Mouse (Mus musculus) myocyte (in vitro differentiated cells): Measurements from ENCODE around the gene Cpn2.

ENCODE experiments used
- CEBPB ChIP-seq: IDR thresholded peaks from 2 replicates; pipeline ENCODE4 v1.6.1; 2011; ENCODE audit warnings: mild to moderate bottlenecking, moderate library complexity; ENCODE audit not compliant: poor library complexity, insufficient read depth, severe bottlenecking
- E2F4 ChIP-seq: IDR thresholded peaks from one replicate; pipeline ENCODE4 v1.6.1; 2011; ENCODE audit warnings: mild to moderate bottlenecking, control low read depth, moderate library complexity; ENCODE audit not compliant: insufficient read depth
- MAX ChIP-seq: IDR thresholded peaks from one replicate; pipeline ENCODE4 v1.6.1; 2011; ENCODE audit warnings: low read depth, mild to moderate bottlenecking, control low read depth
- MYOD1 ChIP-seq, 3 experiments: IDR thresholded peaks; one replicate each; pipeline ENCODE4 v1.6.1; 2011; ENCODE audit warnings: control low read depth in 2 of 3, low read depth in 2 of 3, mild to moderate bottlenecking in 2 of 3, moderate library complexity in 1 of 3; ENCODE audit not compliant: insufficient read length in 2 of 3, control insufficient read depth in 1 of 3
- POLR2A ChIP-seq: IDR thresholded peaks from one replicate; pipeline ENCODE4 v1.6.1; 2011; ENCODE audit warnings: low read depth, mild to moderate bottlenecking, control low read depth, moderate library complexity; ENCODE audit not compliant: insufficient read length
- POLR2AphosphoS2 ChIP-seq: IDR thresholded peaks from one replicate; pipeline ENCODE4 v1.6.1; 2011; ENCODE audit warnings: low read depth, control low read depth; ENCODE audit not compliant: insufficient read length
- REST ChIP-seq: IDR thresholded peaks from one replicate; pipeline ENCODE4 v1.6.1; 2011; ENCODE audit warnings: mild to moderate bottlenecking, control low read depth, moderate library complexity; ENCODE audit not compliant: insufficient read depth, insufficient read length
- TCF12 ChIP-seq: IDR thresholded peaks from one replicate; pipeline ENCODE4 v1.6.1; 2011; ENCODE audit warnings: mild to moderate bottlenecking, control low read depth; ENCODE audit not compliant: poor library complexity, insufficient read depth, severe bottlenecking
- USF1 ChIP-seq: IDR thresholded peaks from one replicate; pipeline ENCODE4 v1.6.1; 2011; ENCODE audit warnings: low read depth, mild to moderate bottlenecking, control low read depth, moderate library complexity

DNA sequence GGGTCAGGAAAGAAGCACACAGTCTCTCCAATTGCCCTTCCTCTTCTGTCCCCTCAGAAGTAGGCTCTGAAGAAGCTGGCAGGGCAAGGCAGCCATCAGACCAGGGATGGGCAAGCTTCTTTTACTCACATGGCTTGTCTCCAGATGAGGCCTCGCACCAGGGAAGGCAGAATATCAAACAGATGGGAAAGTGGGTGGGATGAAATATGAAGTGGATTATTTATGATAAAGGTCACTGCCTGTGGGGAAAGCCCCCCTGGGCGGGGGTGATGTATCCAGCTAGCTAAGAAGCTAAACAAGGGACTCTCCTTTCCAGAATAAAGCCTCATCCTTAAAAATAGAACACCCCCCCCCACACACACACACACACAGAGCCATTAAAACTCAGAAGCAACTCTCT, 31.7 kb downstream of the Cpn2 start:
- TF ChIP-seq POLR2AphosphoS2 (no peak), E2F4 (no peak), POLR2A (no peak), CEBPB (no peak), MAX (no peak), REST (no peak), MYOD1 (IDR thresholded peaks at IDR 0.05; ENCODE audit: control insufficient read depth in 1 of 3, insufficient read length in 2 of 3, low read depth in 2 of 3) (no peak), TCF12 (no peak), USF1 (no peak)
